Mouse (Mus musculus) ES-Bruce4 (cell line): ENCODE data around the gene Gm20431. TPM values are rescaled to one million over a fixed set of nuclear protein-coding genes. Genes with fewer than 3 reads are reported as not detected.

Experiments used
- H3K27ac ChIP-seq: 2 replicates; pipeline ENCODE4 v1.5.1; 2012; ENCODE audit warnings: low read length, inconsistent platforms; ENCODE audit not compliant: insufficient read depth
- H3K27me3 ChIP-seq: 2 replicates; pipeline ENCODE4 v1.6.1; 2012; ENCODE audit warnings: mild to moderate bottlenecking, low read length, inconsistent platforms; ENCODE audit not compliant: control insufficient read depth, poor library complexity, insufficient read depth, severe bottlenecking
- H3K36me3 ChIP-seq: 2 replicates; pipeline ENCODE4 v1.6.1; 2012; ENCODE audit warnings: inconsistent platforms, mild to moderate bottlenecking, low read length, moderate library complexity; ENCODE audit not compliant: control insufficient read depth, poor library complexity, insufficient read depth, severe bottlenecking
- H3K4me1 ChIP-seq: one replicate; pipeline ENCODE4 v1.8.1; 2011; ENCODE audit warnings: low read length; ENCODE audit not compliant: control insufficient read depth, insufficient read depth
- H3K4me3 ChIP-seq: 2 replicates; pipeline ENCODE4 v1.5.1; 2011; ENCODE audit warnings: low read depth, mild to moderate bottlenecking, low read length
- H3K9ac ChIP-seq: 2 replicates; pipeline ENCODE4 v1.6.1; 2012; ENCODE audit warnings: low read depth, mild to moderate bottlenecking, inconsistent platforms; ENCODE audit not compliant: poor library complexity, severe bottlenecking
- H3K9me3 ChIP-seq: replicated peaks from 2 replicates; pipeline ENCODE4 v1.6.1; 2012; ENCODE audit warnings: mild to moderate bottlenecking, low read length, inconsistent platforms; ENCODE audit not compliant: control insufficient read depth, poor library complexity, insufficient read depth, severe bottlenecking
- CTCF ChIP-seq: IDR thresholded peaks from one replicate; pipeline ENCODE4 v1.8.1; 2011; ENCODE audit warnings: low read depth, low read length
- EP300 ChIP-seq: IDR thresholded peaks from 2 replicates; pipeline ENCODE4 v1.6.1; 2011; ENCODE audit warnings: low read depth, low read length; ENCODE audit not compliant: insufficient read depth
- POLR2A ChIP-seq: IDR thresholded peaks from one replicate; pipeline ENCODE4 v1.8.1; 2011; ENCODE audit warnings: low read length; ENCODE audit not compliant: insufficient read depth
- polyA plus RNA-seq: library from polyadenylated mRNA; stranded (reverse); fragments of >200 nt; gene quantifications from 2 replicates; pipeline ENCODE4 v1.2.4, GENCODE M21; 2011; ENCODE audit warnings: low read depth; ENCODE audit not compliant: missing spikeins, insufficient read depth, insufficient read length

Gene Gm20431
- polyA plus RNA-seq, 1 experiment = 7.0 TPM

- TF ChIP-seq POLR2A = no peak
- 0 out of 2 replicates have a peak, but pooled peaks have one; percentile 27 for TF ChIP-seq EP300
- peak; percentile 99 for TF ChIP-seq CTCF
- Histone ChIP-seq H3K36me3 (no peaks in the 10 kb centered on the region), H3K4me1 (no peaks in the 10 kb centered on the region), H3K9ac (no peak overlapping the region), H3K4me3 (no peak overlapping the region), H3K27ac (no peak overlapping the region), H3K9me3 (no peaks in the 10 kb centered on the region), H3K27me3 (no peaks in the 10 kb centered on the region)
Measured at GRCm38 (mm10) chr2:167605178-167605794, 56.0 kb downstream of the Gm20431 start.

GRCm38 (mm10) chr2:167602978-167603377 is 58.3 kb downstream of the Gm20431 start:
- Histone ChIP-seq H3K36me3 (no peaks in the 10 kb centered on the region), H3K4me3 (no peak overlapping the region), H3K9me3 (no peaks in the 10 kb centered on the region), H3K9ac (no peak overlapping the region), H3K27ac (no peak overlapping the region), H3K4me1 (no peaks in the 10 kb centered on the region), H3K27me3 (no peaks in the 10 kb centered on the region)
- peak; percentile 57 for TF ChIP-seq CTCF
- no peak for TF ChIP-seq POLR2A
- no peak for TF ChIP-seq EP300

GRCm38 (mm10) chr2:167602364-167602763 is 58.9 kb downstream of the Gm20431 start:
- no peaks in the 10 kb centered on the region for H3K4me1 ChIP-seq
- TF ChIP-seq POLR2A = no peak
- TF ChIP-seq EP300 = no peak
- TF ChIP-seq CTCF = no peak
- no peaks in the 10 kb centered on the region for H3K9me3 ChIP-seq
- H3K27me3 ChIP-seq = no peaks in the 10 kb centered on the region
- H3K27ac ChIP-seq = no peak overlapping the region
- H3K9ac ChIP-seq = no peak overlapping the region
- H3K4me3 ChIP-seq = no peak overlapping the region
- no peaks in the 10 kb centered on the region for H3K36me3 ChIP-seq

GRCm38 (mm10) chr2:167600481-167600995 is 60.8 kb downstream of the Gm20431 start:
- Histone ChIP-seq H3K9me3 (no peaks in the 10 kb centered on the region), H3K4me3 (no peak overlapping the region), H3K9ac (no peak overlapping the region), H3K4me1 (no peaks in the 10 kb centered on the region), H3K27ac (no peak overlapping the region), H3K36me3 (no peaks in the 10 kb centered on the region), H3K27me3 (no peaks in the 10 kb centered on the region)
- TF ChIP-seq EP300 (no peak), POLR2A (no peak), CTCF (no peak)

GRCm38 (mm10) chr2:167599917-167600316 is 61.4 kb downstream of the Gm20431 start:
- H3K4me1 ChIP-seq = no peaks in the 10 kb centered on the region
- H3K9ac ChIP-seq = no peak overlapping the region

GRCm38 (mm10) chr2:167599195-167599594 is 62.1 kb downstream of the Gm20431 start:
- Histone ChIP-seq H3K9ac (no peak overlapping the region), H3K4me1 (no peaks in the 10 kb centered on the region), H3K4me3 (no peak overlapping the region), H3K9me3 (no peaks in the 10 kb centered on the region), H3K27ac (no peak overlapping the region), H3K36me3 (no peaks in the 10 kb centered on the region), H3K27me3 (no peaks in the 10 kb centered on the region)
- TF ChIP-seq EP300 = no peak
- TF ChIP-seq POLR2A = no peak
- TF ChIP-seq CTCF = no peak

More at GRCm38 (mm10) chr2:167599917-167600316, 61.4 kb downstream of the Gm20431 start:
- Histone ChIP-seq H3K27me3 (no peaks in the 10 kb centered on the region), H3K9me3 (no peaks in the 10 kb centered on the region), H3K4me3 (no peak overlapping the region), H3K36me3 (no peaks in the 10 kb centered on the region), H3K27ac (no peak overlapping the region)
- TF ChIP-seq EP300 = no peak
